Mouse (Mus musculus) MEL (cell line): Measurements from ENCODE around the gene Zc3h12d.

ENCODE experiments used
- CTCF ChIP-seq, 3 experiments: IDR thresholded peaks in 2 of 3; conservative IDR thresholded peaks in 1 of 3; 2 replicates each; pipeline ENCODE4 v1.5.1; 2011 to 2012; ENCODE audit warnings: low read length in 3 of 3, low read depth in 2 of 3, mild to moderate bottlenecking in 2 of 3, improper control_type of control experiment in 1 of 3, inconsistent platforms in 1 of 3, mixed read lengths in 1 of 3, moderate library complexity in 1 of 3; ENCODE audit not compliant: control insufficient read depth in 1 of 3, insufficient read depth in 1 of 3, poor library complexity in 1 of 3, severe bottlenecking in 1 of 3
- GATA1 ChIP-seq: IDR thresholded peaks from 2 replicates; pipeline ENCODE4 v1.6.1; 2011; ENCODE audit warnings: low read depth, low read length, improper control_type of control experiment
- HCFC1 ChIP-seq: IDR thresholded peaks from 2 replicates; pipeline ENCODE4 v1.6.1; 2012; ENCODE audit warnings: low read depth, mild to moderate bottlenecking, inconsistent platforms, low read length, improper control_type of control experiment, moderate library complexity
- JUND ChIP-seq: IDR thresholded peaks from 2 replicates; pipeline ENCODE4 v1.6.1; 2011; ENCODE audit warnings: low read depth, mild to moderate bottlenecking, improper control_type of control experiment, low read length
- MAFK ChIP-seq: IDR thresholded peaks from 2 replicates; pipeline ENCODE4 v1.6.1; 2011; ENCODE audit warnings: low read depth, mild to moderate bottlenecking, low read length, improper control_type of control experiment, borderline replicate concordance
- MYC ChIP-seq: IDR thresholded peaks from 2 replicates; pipeline ENCODE4 v1.6.1; 2011; ENCODE audit warnings: low read depth, mild to moderate bottlenecking, low read length, improper control_type of control experiment, moderate library complexity
- POLR2A ChIP-seq, 2 experiments: IDR thresholded peaks; 2 replicates each; pipeline ENCODE4 v1.6.1; 2011 to 2012; ENCODE audit warnings: low read length in 2 of 2, mild to moderate bottlenecking in 2 of 2, control low read depth in 1 of 2, improper control_type of control experiment in 1 of 2, low read depth in 1 of 2, moderate library complexity in 1 of 2; ENCODE audit not compliant: control insufficient read depth in 1 of 2, insufficient read depth in 1 of 2, poor library complexity in 1 of 2
- RCOR1 ChIP-seq: IDR thresholded peaks from 2 replicates; pipeline ENCODE4 v1.6.1; 2012; ENCODE audit warnings: low read depth, mild to moderate bottlenecking, inconsistent platforms, low read length, improper control_type of control experiment
- TCF12 ChIP-seq: IDR thresholded peaks from 2 replicates; pipeline ENCODE4 v1.6.1; 2014; ENCODE audit warnings: low read depth, mild to moderate bottlenecking, inconsistent platforms, low read length, improper control_type of control experiment, moderate library complexity
- UBTF ChIP-seq: IDR thresholded peaks from 2 replicates; pipeline ENCODE4 v1.6.1; 2012; ENCODE audit warnings: low read depth, mild to moderate bottlenecking, inconsistent platforms, low read length, improper control_type of control experiment, moderate library complexity, borderline replicate concordance; ENCODE audit not compliant: insufficient read depth
- ZNF384 ChIP-seq: IDR thresholded peaks from 2 replicates; pipeline ENCODE4 v1.6.1; 2012; ENCODE audit warnings: low read depth, mild to moderate bottlenecking, inconsistent platforms, low read length, improper control_type of control experiment

GRCm38 (mm10) chr10:7871381-7872020 is 39.2 kb downstream of the Zc3h12d start:
- TF ChIP-seq MAFK = no peak
- TF ChIP-seq JUND = no peak
- TF ChIP-seq UBTF = no peak
- no peak for TF ChIP-seq CTCF (IDR thresholded peaks at IDR 0.05 in 2 of 3, conservative IDR thresholded peaks at IDR 0.05 in 1 of 3; ENCODE audit: control insufficient read depth in 1 of 3, insufficient read depth in 1 of 3, low read depth in 2 of 3, low read length in 3 of 3, poor library complexity in 1 of 3, severe bottlenecking in 1 of 3)
- TF ChIP-seq POLR2A (IDR thresholded peaks at IDR 0.05; ENCODE audit: control insufficient read depth in 1 of 2, insufficient read depth in 1 of 2, low read depth in 1 of 2, low read length in 2 of 2, poor library complexity in 1 of 2) = no peak
- no peak for TF ChIP-seq HCFC1
- no peak for TF ChIP-seq GATA1
- no peak for TF ChIP-seq MYC
- no peak for TF ChIP-seq TCF12
- TF ChIP-seq RCOR1 = no peak
- TF ChIP-seq ZNF384 = no peak
